Mouse (Mus musculus) thymus, adult 2 months (tissue): ENCODE data around the gene Edn1.

Source experiments
- CTCF ChIP-seq: fragments of 200-500 bp; IDR thresholded peaks from 2 replicates; pipeline ENCODE4 v1.5.1; 2012; ENCODE audit warnings: mild to moderate bottlenecking, control low read depth, low read length, moderate library complexity, borderline replicate concordance; ENCODE audit not compliant: control insufficient read depth, poor library complexity, insufficient read depth; ENCODE audit errors: extremely low read depth
- POLR2A ChIP-seq: fragments of 200-500 bp; IDR thresholded peaks from 2 replicates; pipeline ENCODE4 v1.6.1; 2012; ENCODE audit warnings: mild to moderate bottlenecking, low read length, control low read depth, moderate library complexity; ENCODE audit not compliant: control insufficient read depth, poor library complexity, insufficient read depth; ENCODE audit errors: extremely low read depth

GRCm38 (mm10) chr13:42298766-42299165 is 2.5 kb upstream of the Edn1 start:
- no peak for TF ChIP-seq CTCF
- TF ChIP-seq POLR2A = no peak
